Mouse (Mus musculus) NIH3T3 (cell line): ENCODE results near the gene Prp2.
"Not testable (repeated sequence)": the region's sequence is repeated elsewhere in the genome, so short reads cannot be mapped to it uniquely, and the experiment has no call there.

Experiments used
- DNase-seq: peaks from one replicate; pipeline ENCODE4 v3.0.0-alpha.2; 2012; ENCODE audit warnings: low read depth

Prp2 gene

GRCm38 (mm10) chr6:132595613-132596012, at the start of gene Prp2:
TSS of gene Prp2 (plus strand) at chr6:132595913.
- not testable (repeated sequence) for DNase-seq

GRCm38 (mm10) chr6:132569509-132569908, 26.2 kb upstream of the Prp2 start, which contains the start of gene Prh1:
TSS of gene Prh1 (plus strand) at chr6:132569809.
- DNase-seq, result not testable (repeated sequence)

- DNase-seq, result peak; percentile 20
Observed at GRCm38 (mm10) chr6:132649399-132649798, 53.7 kb downstream of the Prp2 start.
